Mouse (Mus musculus) layer of hippocampus, adult 11-12 months (tissue): ENCODE data around the gene Mpg.
A peak's percentile ranks its signal among the peaks of the same experiment; 100 is the strongest.

Experiments
- DNase-seq: peaks from one replicate; pipeline ENCODE4 v3.0.0; 2022; ENCODE audit warnings: low spot score

Gene Mpg

GRCm38 (mm10) chr11:32201922-32202685 is 24.2 kb upstream of the Mpg start:
- DNase-seq: no peak

GRCm38 (mm10) chr11:32205058-32205873 is 21.0 kb upstream of the Mpg start, which contains the start of gene Snrnp25:
TSS of gene Snrnp25 (plus strand) at chr11:32205415.
- peak; percentile 97 for DNase-seq

- no peak for DNase-seq
Observed at GRCm38 (mm10) chr11:32210623-32211022, 15.7 kb upstream of the Mpg start.

- DNase-seq: no peak
Observed at GRCm38 (mm10) chr11:32215372-32216162, 10.7 kb upstream of the Mpg start.

- DNase-seq: peak; percentile 79
Observed at GRCm38 (mm10) chr11:32216851-32217250, 9.5 kb upstream of the Mpg start.

- DNase-seq: no peak
Observed at GRCm38 (mm10) chr11:32218501-32219050, 7.7 kb upstream of the Mpg start.

GRCm38 (mm10) chr11:32219287-32219686 is 7.0 kb upstream of the Mpg start:
- peak; percentile 56 for DNase-seq

- DNase-seq: no peak
Observed at GRCm38 (mm10) chr11:32220607-32221224, 5.6 kb upstream of the Mpg start.

GRCm38 (mm10) chr11:32221225-32221950 is 4.9 kb upstream of the Mpg start:
- no peak for DNase-seq

GRCm38 (mm10) chr11:32221951-32222409 is 4.3 kb upstream of the Mpg start, which contains the start of gene Rhbdf1:
TSS of gene Rhbdf1 (minus strand) at chr11:32222300.
- DNase-seq: no peak

GRCm38 (mm10) chr11:32222570-32223194 is 3.6 kb upstream of the Mpg start:
- no peak for DNase-seq

- no peak for DNase-seq
Observed at GRCm38 (mm10) chr11:32223297-32223967, 2.9 kb upstream of the Mpg start.

GRCm38 (mm10) chr11:32224468-32225139 is 1.7 kb upstream of the Mpg start:
- DNase-seq: peak; percentile 65

- DNase-seq: no peak
Observed at GRCm38 (mm10) chr11:32225222-32226104, 842 bp upstream of the Mpg start.

GRCm38 (mm10) chr11:32227041-32227440 is 736 bp downstream of the Mpg start:
- no peak for DNase-seq

GRCm38 (mm10) chr11:32227555-32227954 is 1.2 kb downstream of the Mpg start:
- DNase-seq: no peak

- DNase-seq: no peak
Observed at GRCm38 (mm10) chr11:32228292-32228845, 2.1 kb downstream of the Mpg start.

GRCm38 (mm10) chr11:32230220-32230619 is 3.9 kb downstream of the Mpg start:
- peak; percentile 65 for DNase-seq
